14 mouse cellular contexts compared by ENCODE assay signal in the genomic region with DNA sequence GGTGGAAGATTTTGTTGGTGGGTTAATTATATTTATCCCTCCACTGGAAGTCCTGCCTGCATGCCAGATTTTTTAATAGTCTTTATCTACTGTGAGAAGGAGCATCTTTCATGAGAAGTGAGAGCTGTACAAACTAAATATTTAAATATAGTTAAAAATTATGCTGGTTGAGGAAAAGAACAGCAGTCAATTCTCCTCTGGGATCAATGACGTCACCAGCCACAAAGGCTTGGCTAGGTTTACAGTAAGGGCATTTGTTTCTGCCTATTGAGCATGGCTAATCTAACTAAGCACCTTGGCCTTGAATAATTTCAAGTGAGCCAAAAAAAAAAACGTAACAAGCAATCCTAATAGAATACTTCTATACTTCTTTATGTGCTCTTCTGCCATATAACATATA.
"Had no signal": no experiment of that assay in that cellular context is flagged by ENCODE, and none has a peak within 500 bp of the region (broad histone marks: within the 10 kb centered on the region; RNA-seq: fewer than 3 reads in every experiment).

No protein-coding gene starts in this region.

- H3K36me3 ChIP-seq: limb, embryonic 10.5 days; liver, embryonic 15.5 days had no signal

- H3K9me3 ChIP-seq: limb, embryonic 10.5 days; liver, embryonic 15.5 days had no signal

- H3K4me1 ChIP-seq: limb, embryonic 10.5 days; liver, embryonic 15.5 days had no signal

- H3K27me3 ChIP-seq: liver, embryonic 15.5 days had no signal

- DNase-seq: kidney, adult 8-10 months; kidney, postnatal 36 days; layer of hippocampus, adult 9-11 months; lung, adult 2 months; lung, postnatal 36 days; right cerebral cortex, postnatal 4 days; spleen, adult 18-20 months; thymus, adult 18-20 months; thymus, postnatal 14 days had no signal

- ATAC-seq: lung, postnatal 0 days; midbrain, embryonic 16.5 days had no signal

- H3K27ac ChIP-seq: limb, embryonic 10.5 days; liver, embryonic 15.5 days had no signal

- H3K9ac ChIP-seq: liver, embryonic 15.5 days had no signal

- H3K4me3 ChIP-seq: limb, embryonic 10.5 days; liver, embryonic 15.5 days had no signal

- H3K4me2 ChIP-seq: liver, embryonic 11.5 days; liver, embryonic 15.5 days had no signal
